Mouse (Mus musculus) cerebellum, adult 11 months (tissue): ENCODE measurements at regions not wholly inside any gene's neighbourhood (a gene's known extent, or its start where the extent isn't known, plus 50 kb on each side); places are given as distances from the start of the nearest gene placed in this dataset.

Experiments used
- DNase-seq: peaks from one replicate; pipeline ENCODE4 v3.0.0; 2022

DNA sequence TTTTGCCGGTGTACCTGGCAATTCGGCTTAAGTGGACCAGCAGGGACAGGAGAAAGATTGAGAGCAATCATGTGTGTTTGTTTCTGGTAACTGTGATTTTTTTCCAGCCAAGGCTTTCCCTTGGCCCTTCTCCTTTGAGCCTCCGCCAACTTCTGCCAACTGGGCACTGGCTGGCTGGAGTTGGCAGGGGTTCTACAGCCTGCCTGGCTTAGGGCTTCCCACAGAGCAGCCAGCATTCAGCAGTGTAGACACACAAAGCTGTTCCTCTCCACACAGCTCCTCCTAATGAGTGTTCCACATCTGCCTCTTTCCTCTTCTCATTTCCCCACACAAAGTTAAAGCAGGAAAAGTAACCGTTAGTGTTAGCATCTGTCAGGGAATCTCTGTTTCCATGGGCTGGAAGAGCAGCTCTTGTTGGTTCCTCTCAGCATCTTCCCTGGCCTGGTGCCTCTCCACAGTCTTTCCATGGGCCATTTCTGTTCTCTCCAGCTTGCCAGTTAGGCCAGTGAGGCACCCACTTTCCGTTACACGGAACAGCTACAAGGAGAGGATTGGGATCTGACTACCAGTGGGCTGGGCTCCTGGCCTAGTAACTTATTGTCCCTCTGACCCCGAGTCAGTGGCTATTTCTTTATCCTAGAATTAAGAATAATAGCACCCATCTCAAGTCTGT is 68.0 kb upstream of the Rbm24 start:
- DNase-seq = peak; percentile 92

DNA sequence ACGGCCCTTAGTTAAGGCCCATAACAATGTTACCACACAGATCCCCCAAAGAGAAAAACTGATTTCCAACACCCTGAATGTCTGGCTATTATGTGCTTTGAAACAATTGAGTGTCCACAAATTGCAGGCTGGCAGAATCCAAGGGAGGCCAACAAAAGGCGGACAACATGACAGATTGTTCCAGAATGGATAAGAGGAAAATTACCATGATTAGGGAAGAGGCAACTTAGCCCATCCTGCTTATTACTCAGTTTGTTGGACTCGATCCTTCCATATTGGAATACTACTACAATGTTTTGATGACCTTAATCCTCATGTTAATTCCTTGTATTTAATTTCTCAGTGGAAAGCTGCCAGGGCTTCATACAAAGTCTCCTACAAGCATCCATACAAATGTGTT is 62.9 kb upstream of the Rbm24 start:
- no peak for DNase-seq

DNA sequence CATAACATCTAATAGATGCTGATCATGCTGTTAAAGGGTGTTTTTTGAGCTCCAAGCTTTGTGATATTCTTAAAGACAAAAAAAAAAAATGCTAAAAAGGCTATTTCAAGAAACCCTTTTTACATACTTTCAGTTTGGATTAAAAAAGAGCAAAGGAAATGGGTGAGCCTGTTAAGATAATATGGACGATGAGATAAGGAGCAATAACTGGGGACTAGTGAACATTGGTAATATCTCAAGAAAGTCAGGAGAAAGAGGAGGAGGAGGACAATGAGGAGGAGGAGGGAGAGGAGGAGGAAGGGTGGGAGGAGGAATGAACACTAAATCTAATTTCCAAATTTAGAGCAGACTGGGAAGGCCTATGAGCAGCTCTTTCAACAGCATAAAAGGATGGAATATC is 62.3 kb upstream of the Rbm24 start:
- no peak for DNase-seq

DNA sequence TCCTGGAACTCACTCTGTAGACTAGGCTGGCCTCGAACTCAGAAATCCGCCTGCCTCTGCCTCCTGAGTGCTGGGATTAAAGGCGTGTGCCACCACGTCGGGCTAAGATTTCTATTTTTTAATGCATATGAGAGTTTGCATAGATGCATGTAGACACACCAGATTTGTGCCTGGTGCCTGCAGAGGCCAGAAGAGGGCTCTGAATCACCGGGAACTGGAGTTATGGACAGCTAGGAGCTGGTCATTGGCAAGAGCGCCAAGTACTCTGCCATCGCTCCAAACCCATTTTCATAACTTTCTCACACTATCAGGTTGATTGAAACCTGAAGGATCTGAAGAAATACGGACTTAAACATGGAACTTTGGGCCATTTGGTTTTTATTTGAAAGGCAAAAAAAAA is 61.2 kb upstream of the Rbm24 start:
- no peak for DNase-seq

DNA sequence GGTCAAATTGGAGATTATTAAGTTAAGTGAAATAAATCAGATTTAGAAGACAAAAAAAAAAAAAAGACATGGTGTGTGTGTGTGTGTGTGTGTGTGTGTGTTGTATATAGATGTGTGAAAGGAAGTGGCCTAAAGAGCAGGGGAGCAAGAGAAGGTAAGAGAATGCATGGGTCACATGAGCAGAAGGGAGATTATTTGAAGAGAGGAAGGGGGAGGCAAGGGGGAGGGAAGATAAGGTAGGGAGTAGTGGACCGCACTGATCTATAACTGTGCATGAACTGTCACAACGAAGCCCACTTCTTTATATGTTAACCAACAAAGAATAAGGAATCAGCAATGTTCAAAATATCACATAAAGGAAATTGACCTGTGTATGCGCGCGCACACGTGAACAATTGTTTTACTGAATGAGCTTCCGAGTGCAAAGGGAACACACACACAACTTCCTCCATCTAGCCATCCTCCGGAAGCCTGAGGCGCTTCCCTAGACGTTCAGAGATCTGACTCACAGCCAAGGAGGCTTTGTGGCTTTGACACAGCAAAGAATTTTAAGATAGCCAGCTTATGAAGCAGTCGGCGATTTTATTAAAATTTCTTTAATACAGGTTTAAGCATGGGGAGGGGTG is 57.6 kb upstream of the Rbm24 start:
- no peak for DNase-seq

DNA sequence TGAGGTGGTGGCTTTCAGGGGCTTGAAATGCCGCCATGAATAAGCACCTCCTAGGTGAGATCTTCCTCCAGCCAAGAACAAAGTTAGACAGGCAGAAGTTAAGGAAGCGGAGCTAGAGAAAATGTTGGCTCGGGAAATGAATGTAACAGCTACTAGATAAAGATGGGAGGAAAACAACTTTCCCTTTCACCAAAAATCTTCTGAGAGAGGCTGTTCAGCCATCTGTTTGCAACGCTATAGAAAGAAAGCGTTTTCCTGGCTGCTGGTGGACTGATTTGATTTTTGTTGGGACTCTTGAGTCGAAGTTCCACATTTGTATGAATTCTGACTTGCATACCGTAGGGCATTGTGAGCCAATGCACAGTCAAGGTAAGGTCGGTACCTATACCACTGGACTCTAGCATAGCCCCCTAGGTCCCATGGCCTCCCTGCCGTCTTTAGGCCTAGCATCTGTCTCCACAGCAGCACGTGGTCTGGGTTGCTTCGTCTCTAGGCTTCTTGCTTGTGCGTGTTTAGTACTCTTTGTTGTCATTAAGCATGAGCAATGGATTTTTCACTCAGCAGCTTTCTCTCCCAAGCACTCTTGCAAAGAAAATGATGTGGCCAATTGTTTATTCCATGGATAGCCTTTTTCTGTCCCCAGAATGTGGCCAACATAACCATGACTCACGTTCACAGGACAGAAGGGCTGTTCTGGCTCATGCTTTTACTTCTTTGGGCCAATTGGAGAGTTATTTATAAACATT is 54.6 kb upstream of the Rbm24 start:
- no peak for DNase-seq

DNA sequence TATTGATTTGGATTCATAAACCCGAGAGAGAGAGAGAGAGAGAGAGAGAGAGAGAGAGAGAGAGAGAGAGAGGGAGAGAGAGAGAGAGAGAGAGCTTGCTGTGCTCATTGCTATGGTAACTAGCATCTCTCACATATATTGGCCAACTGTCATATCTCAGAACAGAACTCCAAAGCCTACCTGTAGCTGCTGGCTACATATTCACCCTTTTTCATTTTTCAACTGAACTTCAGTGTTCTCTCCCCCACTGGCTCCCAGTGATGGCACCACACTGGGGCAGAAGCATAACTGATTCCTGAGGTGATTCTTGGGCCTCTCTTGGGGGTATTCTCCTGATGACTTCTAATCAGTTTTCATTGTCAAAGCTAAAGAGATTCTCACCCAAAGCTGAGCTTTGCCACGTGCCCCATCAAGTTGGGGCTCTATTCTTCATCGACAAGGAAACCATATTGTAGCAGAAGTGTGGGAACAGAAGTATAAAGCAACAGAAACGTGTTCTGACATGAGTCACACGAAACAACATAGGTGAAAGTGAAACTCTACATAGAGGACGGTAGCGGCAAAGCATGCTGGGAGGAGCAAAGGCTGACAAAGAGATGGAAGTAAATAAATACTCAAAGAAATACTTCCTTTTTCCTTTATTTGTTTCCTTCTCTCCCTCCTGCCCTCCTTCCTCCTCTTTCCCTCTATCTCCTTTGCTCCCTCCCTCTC is 53.9 kb upstream of the Rbm24 start:
- DNase-seq = no peak

DNA sequence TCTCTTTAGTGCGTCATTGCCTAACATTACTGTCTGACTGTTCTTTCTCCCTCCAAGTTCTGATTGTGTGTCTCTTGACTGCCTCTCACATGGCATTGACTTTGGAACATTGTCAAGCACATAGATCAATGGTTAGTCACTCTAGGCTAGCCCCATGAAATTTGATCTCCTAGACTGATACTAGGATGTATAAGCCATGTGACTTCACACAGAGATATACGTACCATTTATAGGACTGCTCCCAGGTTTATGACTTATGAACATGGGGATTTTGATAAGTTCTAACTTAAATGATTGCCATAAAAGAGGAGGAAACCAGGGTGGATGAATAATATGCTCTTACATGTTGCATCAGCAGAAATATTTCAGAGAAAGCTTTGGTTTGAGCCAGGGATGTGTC is 52.9 kb upstream of the Rbm24 start:
- no peak for DNase-seq
